Mouse (Mus musculus): ENCODE results near the gene Atp2c2. TPM values are rescaled to one million over a fixed set of nuclear protein-coding genes. Genes with fewer than 3 reads are reported as not detected.

Atp2c2 gene
- total RNA-seq (2015): not detected in 2 replicates
- total RNA-seq (2017): not detected in 2 replicates

GRCm38 (mm10) chr8:119699549-119700134, at the start of gene Atp2c2:
Gene Atp2c2, plus strand, starts transcription at chr8:119700009.
- ATAC-seq (replicated peaks; ENCODE audit: poor library complexity): no peak

- ATAC-seq (replicated peaks; ENCODE audit: poor library complexity): no peak
Observed at GRCm38 (mm10) chr8:119651324-119651723, 48.5 kb upstream of the Atp2c2 start.

GRCm38 (mm10) chr8:119656709-119657464, 42.9 kb upstream of the Atp2c2 start:
- ATAC-seq (replicated peaks; ENCODE audit: poor library complexity): peak; percentile 76

- ATAC-seq (replicated peaks; ENCODE audit: poor library complexity): no peak
Observed at GRCm38 (mm10) chr8:119661081-119661480, 38.7 kb upstream of the Atp2c2 start.

GRCm38 (mm10) chr8:119661892-119662291, 37.9 kb upstream of the Atp2c2 start:
- ATAC-seq (replicated peaks; ENCODE audit: poor library complexity): no peak

GRCm38 (mm10) chr8:119663440-119663839, 36.4 kb upstream of the Atp2c2 start:
- ATAC-seq (replicated peaks; ENCODE audit: poor library complexity): no peak

GRCm38 (mm10) chr8:119665270-119665669, 34.5 kb upstream of the Atp2c2 start:
- ATAC-seq (replicated peaks; ENCODE audit: poor library complexity): no peak

- ATAC-seq (replicated peaks; ENCODE audit: poor library complexity): peak; percentile 31; the same call in 1 of the 2 replicates
Observed at GRCm38 (mm10) chr8:119666219-119666951, 33.4 kb upstream of the Atp2c2 start, which contains the start of gene Wfdc1. Gene Wfdc1, plus strand, starts transcription at chr8:119666365.

GRCm38 (mm10) chr8:119668447-119668846, 31.4 kb upstream of the Atp2c2 start:
- no peak for ATAC-seq (replicated peaks; ENCODE audit: poor library complexity)

GRCm38 (mm10) chr8:119669284-119669683, 30.5 kb upstream of the Atp2c2 start:
- 0 out of 2 replicates have a peak, but pooled peaks have one; percentile 36 for ATAC-seq (replicated peaks; ENCODE audit: poor library complexity)

- ATAC-seq (replicated peaks; ENCODE audit: poor library complexity): no peak
Observed at GRCm38 (mm10) chr8:119670419-119671091, 29.3 kb upstream of the Atp2c2 start.

GRCm38 (mm10) chr8:119673976-119674555, 25.7 kb upstream of the Atp2c2 start:
- ATAC-seq (replicated peaks; ENCODE audit: poor library complexity): no peak

- ATAC-seq (replicated peaks; ENCODE audit: poor library complexity): no peak
Observed at GRCm38 (mm10) chr8:119675457-119675856, 24.4 kb upstream of the Atp2c2 start.

GRCm38 (mm10) chr8:119676389-119676788, 23.4 kb upstream of the Atp2c2 start:
- ATAC-seq (replicated peaks; ENCODE audit: poor library complexity): peak; percentile 90

GRCm38 (mm10) chr8:119678138-119678843, 21.5 kb upstream of the Atp2c2 start:
- peak; percentile 63 for ATAC-seq (replicated peaks; ENCODE audit: poor library complexity)

GRCm38 (mm10) chr8:119679184-119679583, 20.6 kb upstream of the Atp2c2 start:
- no peak for ATAC-seq (replicated peaks; ENCODE audit: poor library complexity)

- no peak for ATAC-seq (replicated peaks; ENCODE audit: poor library complexity)
Observed at GRCm38 (mm10) chr8:119690602-119691001, 9.2 kb upstream of the Atp2c2 start.

GRCm38 (mm10) chr8:119691989-119692388, 7.8 kb upstream of the Atp2c2 start:
- no peak for ATAC-seq (replicated peaks; ENCODE audit: poor library complexity)

- no peak for ATAC-seq (replicated peaks; ENCODE audit: poor library complexity)
Observed at GRCm38 (mm10) chr8:119694696-119695095, 5.1 kb upstream of the Atp2c2 start.

- ATAC-seq (replicated peaks; ENCODE audit: poor library complexity): no peak
Observed at GRCm38 (mm10) chr8:119697163-119697562, 2.6 kb upstream of the Atp2c2 start.

All from megakaryocyte progenitor cell, adult 5-6 weeks (primary cell).